Mouse (Mus musculus): ENCODE measurements around the gene Hmga2. TPM values are rescaled to one million over a fixed set of nuclear protein-coding genes. Genes with fewer than 3 reads are reported as not detected.

The Hmga2 gene
- total RNA-seq, 1 experiment = 21.6 TPM

DNA sequence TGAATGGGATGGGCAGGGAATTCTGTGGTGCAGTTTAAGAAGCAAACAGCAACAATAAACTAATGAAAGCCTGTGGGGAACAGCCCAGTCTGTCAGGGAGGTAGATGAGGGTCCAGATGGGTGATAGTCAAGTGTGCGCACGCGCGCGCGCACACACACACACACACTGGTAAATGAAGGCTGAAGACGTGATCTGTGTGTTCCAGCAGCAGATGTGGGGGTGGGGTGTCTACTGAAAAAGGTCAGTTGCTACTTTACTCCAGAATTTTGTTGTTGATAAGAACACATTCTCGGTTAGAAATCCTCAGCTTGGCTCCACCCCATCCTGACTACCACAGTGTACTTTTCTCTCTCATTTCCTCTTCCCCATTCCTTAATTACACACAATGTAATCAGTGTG, 17.4 kb downstream of the Hmga2 start:
- no peak overlapping the region for H3K27ac ChIP-seq (ENCODE audit: insufficient read depth, low read depth, low read length, poor library complexity, severe bottlenecking)
- in situ Hi-C loops (cut with MboI; ENCODE audit: low sequenced_read_pairs in 2 of 2, unreplicated experiment in 2 of 2) = no loop called here
- H3K9ac ChIP-seq (ENCODE audit: insufficient read depth, low read depth, low read length, poor library complexity, severe bottlenecking) = no peak overlapping the region
- TF ChIP-seq HCFC1 (IDR thresholded peaks at IDR 0.05; ENCODE audit: borderline replicate concordance, insufficient read depth, low read length) = no peak
- no peak for TF ChIP-seq CHD2 (IDR thresholded peaks at IDR 0.05; ENCODE audit: low read depth, low read length)
- no peak for TF ChIP-seq MAFK (IDR thresholded peaks at IDR 0.05; ENCODE audit: insufficient read depth, low read depth, low read length)
- no peaks in the 10 kb centered on the region for H3K4me1 ChIP-seq (ENCODE audit: control insufficient read depth in 2 of 2, insufficient read depth in 2 of 2, low read length in 2 of 2, poor library complexity in 1 of 2)
- no peak for DNase-seq (ENCODE audit: low read depth, low spot score)
- H3K4me3 ChIP-seq (ENCODE audit: insufficient read depth in 1 of 2, low read depth in 1 of 2, low read length in 2 of 2, poor library complexity in 1 of 2, severe bottlenecking in 1 of 2) = no peak overlapping the region
- H3K9me3 ChIP-seq (ENCODE audit: control insufficient read depth, insufficient read depth, low read depth, low read length) = no peaks in the 10 kb centered on the region
- no peaks in the 10 kb centered on the region for H3K36me3 ChIP-seq (ENCODE audit: control insufficient read depth, insufficient read depth, low read length, poor library complexity, severe bottlenecking)

DNA sequence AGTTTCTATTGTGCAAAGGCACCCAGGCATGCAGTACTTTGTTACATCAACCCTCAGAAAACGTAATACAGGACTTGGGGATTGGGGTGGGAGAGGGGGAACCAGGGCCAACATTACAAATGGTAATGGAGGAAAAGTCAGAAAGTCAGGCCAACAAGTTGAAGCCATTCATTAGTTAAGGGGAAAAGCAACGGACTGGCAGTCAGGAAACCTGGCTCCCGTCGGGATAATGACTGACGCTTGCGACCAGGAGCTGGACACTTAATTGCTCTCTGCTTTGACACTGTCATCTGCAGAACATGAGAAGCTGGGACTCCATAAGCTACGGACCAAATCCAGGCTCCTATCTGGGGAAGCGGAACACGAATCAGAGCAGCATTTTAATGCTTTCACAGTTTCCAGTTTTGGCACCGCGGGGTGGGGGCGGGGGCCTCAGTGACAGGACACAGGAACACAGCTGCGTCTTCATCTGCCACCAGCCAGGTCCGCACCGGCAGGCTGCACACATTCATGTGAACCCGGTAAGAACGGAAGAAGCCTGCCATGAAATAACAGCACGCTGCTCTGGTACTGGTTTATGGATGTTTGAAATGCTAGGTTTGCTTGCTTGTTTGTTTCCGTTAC, 26.5 kb downstream of the Hmga2 start:
- no peak overlapping the region for H3K9ac ChIP-seq (ENCODE audit: insufficient read depth, low read depth, low read length, poor library complexity, severe bottlenecking)
- DNase-seq (ENCODE audit: low read depth, low spot score) = no peak

DNA sequence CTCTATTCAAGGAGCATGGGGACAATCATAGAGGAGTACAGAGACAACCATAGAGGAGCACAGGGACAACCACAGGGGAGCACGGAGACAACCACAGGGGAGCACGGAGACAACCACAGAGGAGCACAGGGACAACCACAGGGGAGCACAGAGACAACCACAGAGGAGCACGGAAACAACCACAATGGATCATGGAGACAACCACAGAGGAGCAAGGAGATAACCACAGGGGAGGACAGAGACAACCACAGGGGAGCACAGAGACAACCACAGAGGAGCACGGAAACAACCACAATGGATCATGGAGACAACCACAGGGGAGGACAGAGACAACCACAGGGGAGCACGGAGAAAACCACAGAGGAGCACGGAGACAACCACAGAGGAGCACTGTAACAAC, 29.5 kb downstream of the Hmga2 start:
- no peaks in the 10 kb centered on the region for H3K9me3 ChIP-seq (ENCODE audit: control insufficient read depth, insufficient read depth, low read depth, low read length)
- no peak overlapping the region for H3K27ac ChIP-seq (ENCODE audit: insufficient read depth, low read depth, low read length, poor library complexity, severe bottlenecking)
- no peak for DNase-seq (ENCODE audit: low read depth, low spot score)
- in situ Hi-C loops (cut with MboI; ENCODE audit: low sequenced_read_pairs in 2 of 2, unreplicated experiment in 2 of 2) = no loop called here
- H3K4me1 ChIP-seq (ENCODE audit: control insufficient read depth in 2 of 2, insufficient read depth in 2 of 2, low read length in 2 of 2, poor library complexity in 1 of 2) = no peaks in the 10 kb centered on the region
- TF ChIP-seq ZC3H11A (IDR thresholded peaks at IDR 0.05; ENCODE audit: borderline replicate concordance, low read depth, low read length) (no peak), HCFC1 (IDR thresholded peaks at IDR 0.05; ENCODE audit: borderline replicate concordance, insufficient read depth, low read length) (no peak), CHD2 (IDR thresholded peaks at IDR 0.05; ENCODE audit: low read depth, low read length) (no peak), MAFK (IDR thresholded peaks at IDR 0.05; ENCODE audit: insufficient read depth, low read depth, low read length) (no peak), ZNF384 (IDR thresholded peaks at IDR 0.05; ENCODE audit: low read depth, low read length) (no peak)
- no peak overlapping the region for H3K9ac ChIP-seq (ENCODE audit: insufficient read depth, low read depth, low read length, poor library complexity, severe bottlenecking)
- no peak overlapping the region for H3K4me3 ChIP-seq (ENCODE audit: insufficient read depth in 1 of 2, low read depth in 1 of 2, low read length in 2 of 2, poor library complexity in 1 of 2, severe bottlenecking in 1 of 2)
- no peaks in the 10 kb centered on the region for H3K36me3 ChIP-seq (ENCODE audit: control insufficient read depth, insufficient read depth, low read length, poor library complexity, severe bottlenecking)

More for the DNA sequence above, 26.5 kb downstream of the Hmga2 start:
- H3K4me1 ChIP-seq (ENCODE audit: control insufficient read depth in 2 of 2, insufficient read depth in 2 of 2, low read length in 2 of 2, poor library complexity in 1 of 2) = no peaks in the 10 kb centered on the region
- no peaks in the 10 kb centered on the region for H3K9me3 ChIP-seq (ENCODE audit: control insufficient read depth, insufficient read depth, low read depth, low read length)
- H3K36me3 ChIP-seq (ENCODE audit: control insufficient read depth, insufficient read depth, low read length, poor library complexity, severe bottlenecking) = no peaks in the 10 kb centered on the region
- in situ Hi-C loops (cut with MboI; ENCODE audit: low sequenced_read_pairs in 2 of 2, unreplicated experiment in 2 of 2) = no loop called here
- TF ChIP-seq ZC3H11A (IDR thresholded peaks at IDR 0.05; ENCODE audit: borderline replicate concordance, low read depth, low read length) (no peak), MAFK (IDR thresholded peaks at IDR 0.05; ENCODE audit: insufficient read depth, low read depth, low read length) (no peak), CHD2 (IDR thresholded peaks at IDR 0.05; ENCODE audit: low read depth, low read length) (no peak), ZNF384 (IDR thresholded peaks at IDR 0.05; ENCODE audit: low read depth, low read length) (no peak), HCFC1 (IDR thresholded peaks at IDR 0.05; ENCODE audit: borderline replicate concordance, insufficient read depth, low read length) (no peak)
- no peak overlapping the region for H3K27ac ChIP-seq (ENCODE audit: insufficient read depth, low read depth, low read length, poor library complexity, severe bottlenecking)
- H3K4me3 ChIP-seq (ENCODE audit: insufficient read depth in 1 of 2, low read depth in 1 of 2, low read length in 2 of 2, poor library complexity in 1 of 2, severe bottlenecking in 1 of 2) = peak overlapping the region in 1 of 2 experiments; percentile 11; a peak in 1 of 4 replicates

DNA sequence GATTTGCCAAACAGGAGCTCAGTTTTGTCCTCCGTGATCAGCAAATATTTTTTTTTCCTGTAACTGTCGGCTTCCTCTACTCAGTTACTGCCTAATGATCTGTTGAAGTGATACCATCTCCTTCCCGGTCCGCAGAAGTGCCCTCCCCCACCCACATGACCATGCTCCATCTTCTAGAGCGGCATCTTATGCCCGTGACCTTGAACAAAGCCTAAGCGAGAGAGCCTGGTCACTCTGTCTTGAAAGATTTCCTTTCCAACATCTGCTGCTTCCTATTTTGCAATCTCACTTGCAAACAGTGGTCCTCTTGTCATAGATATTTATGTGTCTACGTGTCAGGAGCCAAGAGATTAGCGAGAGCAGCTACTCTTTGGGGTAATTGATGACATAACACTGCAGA, 30.1 kb downstream of the Hmga2 start:
- TF ChIP-seq ZC3H11A (IDR thresholded peaks at IDR 0.05; ENCODE audit: borderline replicate concordance, low read depth, low read length) = no peak
- TF ChIP-seq MAFK (IDR thresholded peaks at IDR 0.05; ENCODE audit: insufficient read depth, low read depth, low read length) = no peak
- no peak for TF ChIP-seq HCFC1 (IDR thresholded peaks at IDR 0.05; ENCODE audit: borderline replicate concordance, insufficient read depth, low read length)
- TF ChIP-seq ZNF384 (IDR thresholded peaks at IDR 0.05; ENCODE audit: low read depth, low read length) = no peak
- no peak for TF ChIP-seq CHD2 (IDR thresholded peaks at IDR 0.05; ENCODE audit: low read depth, low read length)
- H3K4me1 ChIP-seq (ENCODE audit: control insufficient read depth in 2 of 2, insufficient read depth in 2 of 2, low read length in 2 of 2, poor library complexity in 1 of 2) = no peaks in the 10 kb centered on the region

More for the DNA sequence above, 30.1 kb downstream of the Hmga2 start:
- Histone ChIP-seq H3K9ac (ENCODE audit: insufficient read depth, low read depth, low read length, poor library complexity, severe bottlenecking) (no peak overlapping the region), H3K36me3 (ENCODE audit: control insufficient read depth, insufficient read depth, low read length, poor library complexity, severe bottlenecking) (no peaks in the 10 kb centered on the region), H3K9me3 (ENCODE audit: control insufficient read depth, insufficient read depth, low read depth, low read length) (no peaks in the 10 kb centered on the region), H3K4me3 (ENCODE audit: insufficient read depth in 1 of 2, low read depth in 1 of 2, low read length in 2 of 2, poor library complexity in 1 of 2, severe bottlenecking in 1 of 2) (no peak overlapping the region), H3K27ac (ENCODE audit: insufficient read depth, low read depth, low read length, poor library complexity, severe bottlenecking) (no peak overlapping the region)
- no peak for DNase-seq (ENCODE audit: low read depth, low spot score)
- in situ Hi-C loops (cut with MboI; ENCODE audit: low sequenced_read_pairs in 2 of 2, unreplicated experiment in 2 of 2) = no loop called here

All from ES-E14 (cell line).